In genomic region chr4:18469534-18469933, GRCm38 (mm10) we compare ENCODE assay signal across 18 mouse cellular contexts.
"Had no signal": no experiment of that assay in that cellular context is flagged by ENCODE, and none has a peak within 500 bp of the region (broad histone marks: within the 10 kb centered on the region; RNA-seq: fewer than 3 reads in every experiment).

No protein-coding gene starts in this region.

- H3K4me1 ChIP-seq: lung, embryonic 15.5 days; megakaryocyte, embryonic 14.5 days; midbrain, embryonic 13.5 days; midbrain, embryonic 15.5 days; neural tube, embryonic 12.5 days; stomach, embryonic 15.5 days had no signal

- H3K9me3 ChIP-seq: lung, embryonic 15.5 days; megakaryocyte, embryonic 14.5 days; midbrain, embryonic 13.5 days; midbrain, embryonic 15.5 days; neural tube, embryonic 12.5 days; stomach, embryonic 15.5 days had no signal

- H3K9ac ChIP-seq: liver, postnatal 0 days; lung, embryonic 15.5 days; midbrain, embryonic 13.5 days; midbrain, embryonic 15.5 days; neural tube, embryonic 12.5 days; stomach, embryonic 15.5 days had no signal

- H3K36me3 ChIP-seq: lung, embryonic 15.5 days; midbrain, embryonic 13.5 days; midbrain, embryonic 15.5 days; neural tube, embryonic 12.5 days; stomach, embryonic 15.5 days had no signal

- DNase-seq: liver, postnatal 0 days; lung, adult 2 months; lung, postnatal 14 days; lung, postnatal 36 days; right cerebral cortex, postnatal 14 days; thymus, adult 18-20 months; thymus, postnatal 14 days; thymus, postnatal 36 days had no signal

- H3K27me3 ChIP-seq: lung, embryonic 15.5 days; megakaryocyte, embryonic 14.5 days; midbrain, embryonic 13.5 days; midbrain, embryonic 15.5 days; neural tube, embryonic 12.5 days; stomach, embryonic 15.5 days had no signal

- H3K4me2 ChIP-seq: lung, embryonic 15.5 days; midbrain, embryonic 11.5 days; midbrain, embryonic 13.5 days; midbrain, embryonic 15.5 days; neural tube, embryonic 12.5 days; stomach, embryonic 15.5 days had no signal

- ATAC-seq: liver, postnatal 0 days; lung, postnatal 0 days; midbrain, embryonic 13.5 days; midbrain, embryonic 15.5 days had no signal

- H3K27ac ChIP-seq: lung, embryonic 15.5 days; macrophage; midbrain, embryonic 13.5 days; midbrain, embryonic 15.5 days; neural tube, embryonic 12.5 days; stomach, embryonic 15.5 days; stomach, postnatal 0 days had no signal

- H3K4me3 ChIP-seq: lung, embryonic 15.5 days; megakaryocyte, embryonic 14.5 days; midbrain, embryonic 13.5 days; midbrain, embryonic 15.5 days; neural tube, embryonic 12.5 days; stomach, embryonic 15.5 days had no signal
